Mouse (Mus musculus) brain, adult 2 months (tissue): Measurements from ENCODE around the gene Camkmt.

Source experiments
- DNase-seq: peaks from one replicate; pipeline ENCODE4 v3.0.0; 2011; ENCODE audit warnings: low read depth, low spot score

The Camkmt gene

DNA sequence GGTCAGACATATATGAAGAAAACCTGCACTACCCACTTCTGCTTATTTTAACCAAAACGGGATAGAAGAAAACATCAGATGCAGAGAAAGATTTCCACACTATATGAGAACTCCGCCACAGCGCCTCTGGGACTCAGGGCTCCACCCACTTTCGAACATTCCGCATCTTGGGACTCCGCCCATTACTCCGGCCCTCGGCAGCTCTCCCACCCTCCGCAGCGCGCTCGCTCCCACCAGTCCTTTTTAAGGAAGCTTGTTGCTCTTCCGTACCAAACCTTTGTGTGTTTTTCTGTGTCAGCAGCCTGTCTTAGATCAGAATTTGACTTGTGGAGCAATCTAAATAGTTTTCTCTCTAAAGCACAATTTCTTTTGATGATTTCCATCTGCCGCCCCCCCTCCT, 367.7 kb downstream of the Camkmt start:
- DNase-seq, result no peak

DNA sequence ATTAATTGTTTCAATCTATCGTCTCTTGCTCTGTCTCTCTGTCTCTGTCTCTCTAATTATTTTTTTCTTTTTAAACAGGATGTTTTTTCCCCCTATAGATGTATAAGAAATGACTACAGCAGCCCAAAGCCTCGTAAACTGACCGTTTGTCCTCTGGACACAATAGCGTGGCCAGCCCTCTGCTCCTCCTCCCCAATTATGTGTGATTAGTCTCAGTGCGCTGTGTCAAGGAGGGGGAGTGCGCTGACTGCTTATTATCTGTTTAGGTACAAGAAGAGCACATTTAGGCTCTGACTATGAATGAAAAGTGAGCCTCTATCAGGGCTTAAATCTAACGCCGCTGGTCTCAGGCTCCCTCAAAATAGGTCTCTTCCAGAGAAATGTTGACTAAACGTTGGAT, 368.2 kb downstream of the Camkmt start:
- DNase-seq, result no peak

DNA sequence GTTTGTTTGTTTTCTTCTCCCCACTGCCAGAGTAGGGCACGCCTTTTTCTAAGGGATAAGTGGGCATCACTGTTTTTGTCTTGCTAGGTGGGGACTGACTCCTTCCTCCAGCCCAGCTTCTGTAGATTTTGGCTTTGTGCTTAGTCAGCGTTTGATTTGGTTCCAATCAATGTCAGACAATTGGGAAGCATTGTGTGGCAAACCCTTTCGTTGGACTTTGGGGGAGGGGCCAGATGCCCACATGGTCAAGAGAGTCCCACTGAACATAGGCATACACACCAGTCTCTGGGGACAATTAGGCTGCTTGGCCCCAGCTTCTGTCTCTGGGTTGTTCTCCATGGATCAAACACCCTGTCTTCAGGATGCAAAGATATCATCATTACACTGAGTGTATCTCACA, 371.2 kb downstream of the Camkmt start:
- DNase-seq, result no peak

DNA sequence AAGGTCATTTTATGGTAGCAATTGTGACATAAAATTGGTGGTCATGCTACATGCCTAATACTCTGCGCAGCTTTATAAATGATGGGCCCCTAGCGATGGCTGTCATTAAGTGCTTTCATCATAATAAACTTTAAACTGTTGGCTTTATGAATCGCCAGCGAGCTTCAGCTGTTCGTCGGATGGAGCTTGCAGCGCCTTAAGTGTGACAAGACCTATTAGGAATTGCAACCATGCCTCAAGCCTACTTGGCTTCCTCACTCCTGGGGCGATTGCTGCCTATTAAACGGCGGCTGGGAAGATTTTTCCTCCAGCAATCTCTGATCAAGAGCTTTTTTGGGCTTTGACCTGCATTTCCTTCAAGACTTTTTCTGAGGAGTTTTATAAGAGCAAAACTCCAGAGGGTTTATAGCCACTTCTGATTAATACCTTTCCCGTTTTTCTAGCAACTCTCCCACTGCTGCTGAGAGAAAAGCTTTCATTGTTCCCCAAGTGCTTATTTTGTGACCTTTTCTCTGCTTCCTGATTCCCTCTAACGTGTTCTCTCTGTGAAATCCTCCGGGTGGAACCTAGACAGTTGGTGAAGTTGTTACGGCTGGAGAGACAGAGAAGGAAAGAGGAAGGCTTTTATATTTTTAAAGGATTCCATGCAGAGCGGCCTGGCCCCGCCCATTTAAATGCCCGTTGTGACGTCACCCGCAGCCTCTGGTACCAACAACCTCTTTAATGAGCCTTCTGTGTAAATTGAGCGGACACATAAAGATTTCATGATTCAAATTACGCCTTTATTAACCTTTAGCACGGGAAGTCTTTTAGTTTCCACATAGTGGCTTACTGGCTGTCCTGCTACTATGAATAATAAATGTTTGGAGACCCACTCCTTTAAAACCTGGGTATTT, 373.4 kb downstream of the Camkmt start:
- peak; percentile 20 for DNase-seq

DNA sequence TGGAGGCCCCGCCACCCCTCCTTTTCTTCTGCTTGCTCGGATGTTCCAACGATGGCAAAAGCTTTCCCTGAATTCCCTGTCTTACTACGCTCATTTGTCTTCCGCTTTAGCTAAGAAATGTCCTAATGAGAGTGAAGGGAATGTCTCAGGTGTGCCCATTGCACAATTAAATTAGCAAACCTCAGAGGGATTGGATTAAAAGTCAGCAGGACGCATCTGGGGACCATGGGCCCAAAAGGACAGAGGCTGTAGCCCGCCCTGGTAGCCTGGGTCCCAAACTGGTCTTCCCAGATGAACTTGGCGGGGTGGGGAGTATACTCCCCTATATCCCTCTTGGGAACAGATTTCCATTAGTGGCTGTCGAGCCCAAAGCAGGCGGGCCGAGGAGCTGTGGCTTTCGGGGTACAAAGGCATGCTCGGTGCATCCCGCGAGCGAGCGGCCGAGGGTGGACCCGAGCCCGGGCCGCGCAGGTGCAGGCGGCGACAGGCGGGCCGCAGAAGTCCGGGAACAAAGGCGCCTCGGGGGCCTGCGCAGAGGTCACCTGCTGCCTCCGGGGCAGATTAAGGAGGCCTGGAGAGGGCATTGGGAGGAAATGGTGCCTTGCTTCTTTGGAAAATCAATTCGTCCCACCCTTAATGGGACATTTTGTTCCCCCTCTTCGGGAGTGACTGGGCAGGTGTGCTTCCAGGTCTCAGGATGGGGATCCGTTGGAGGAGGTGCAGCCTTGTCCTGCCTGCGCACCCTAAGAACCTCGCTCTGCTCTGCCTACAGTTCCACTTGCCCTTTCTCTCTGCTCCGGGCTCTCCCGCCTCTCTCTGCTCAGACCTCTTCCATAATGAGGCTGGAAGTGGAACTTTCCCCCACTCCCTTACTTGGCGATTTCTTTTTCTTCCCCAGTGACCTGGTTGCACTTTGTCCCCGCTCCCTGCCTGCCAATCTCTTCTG, 374.4 kb downstream of the Camkmt start:
- DNase-seq, result no peak

DNA sequence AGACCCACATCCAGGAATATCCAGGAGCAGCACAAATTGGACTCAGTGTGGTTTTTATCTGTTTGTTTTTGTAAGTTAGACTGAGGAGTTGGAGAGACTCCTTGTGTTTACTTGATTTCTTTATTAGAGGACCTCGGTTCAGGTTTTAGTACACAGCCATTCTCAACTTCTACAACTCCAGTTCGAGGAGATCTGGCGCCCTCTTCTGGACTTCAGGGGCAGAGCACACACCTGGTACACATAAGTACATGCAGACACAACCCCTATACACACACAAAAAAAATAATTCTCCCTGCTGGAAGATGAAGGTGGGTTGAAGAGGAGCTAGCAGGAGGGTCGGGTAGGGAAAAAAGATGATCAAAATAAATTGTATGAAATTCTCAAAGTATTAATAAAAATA, 379.4 kb downstream of the Camkmt start:
- DNase-seq, result no peak

DNA sequence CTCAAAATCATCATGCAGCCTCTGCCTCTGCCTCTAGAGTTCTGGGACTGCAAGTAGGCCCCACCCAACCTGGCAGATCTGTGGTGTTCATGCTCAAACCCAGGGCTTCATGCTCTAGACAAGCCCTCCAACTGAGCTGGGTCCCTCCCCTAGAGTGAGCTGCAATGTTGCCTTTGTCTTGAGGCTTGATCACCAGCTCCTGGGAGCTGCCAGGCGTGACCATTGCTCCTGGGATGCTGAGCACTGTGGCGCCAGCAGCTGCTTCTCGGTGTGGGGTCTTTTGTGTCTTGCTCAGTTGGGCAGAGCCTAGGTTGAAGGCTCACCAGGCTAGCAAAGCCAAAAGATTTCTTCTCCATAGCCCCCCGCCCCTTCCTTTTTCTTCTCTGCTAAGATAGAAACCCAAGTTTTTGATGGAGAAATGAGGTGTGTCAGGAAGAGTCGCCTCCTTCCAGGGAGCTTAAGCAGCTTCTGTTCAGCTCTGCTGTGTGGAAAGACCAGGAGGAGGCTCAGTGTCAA, 382.4 kb downstream of the Camkmt start:
- DNase-seq, result no peak

DNA sequence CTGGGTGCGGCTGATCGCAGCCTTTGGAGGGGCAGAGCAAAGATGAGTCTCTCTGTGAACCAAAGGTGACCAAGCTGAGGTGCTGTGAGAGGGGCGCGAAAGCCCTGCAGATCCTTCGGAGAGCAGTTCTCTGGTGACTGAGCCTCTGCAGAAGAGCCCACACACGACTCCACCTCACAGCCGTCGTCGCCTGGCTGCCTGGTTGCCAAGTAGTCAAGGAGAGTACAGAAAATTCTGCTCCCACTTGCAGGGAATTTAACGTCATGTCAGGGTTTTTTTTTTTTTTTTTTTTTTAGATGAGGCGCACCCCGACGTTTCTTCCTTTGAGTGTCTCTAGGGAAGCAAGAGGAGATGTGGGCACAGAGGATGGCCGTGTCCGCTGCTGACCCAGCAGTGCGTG, 382.9 kb downstream of the Camkmt start:
- peak; percentile 74 for DNase-seq

DNA sequence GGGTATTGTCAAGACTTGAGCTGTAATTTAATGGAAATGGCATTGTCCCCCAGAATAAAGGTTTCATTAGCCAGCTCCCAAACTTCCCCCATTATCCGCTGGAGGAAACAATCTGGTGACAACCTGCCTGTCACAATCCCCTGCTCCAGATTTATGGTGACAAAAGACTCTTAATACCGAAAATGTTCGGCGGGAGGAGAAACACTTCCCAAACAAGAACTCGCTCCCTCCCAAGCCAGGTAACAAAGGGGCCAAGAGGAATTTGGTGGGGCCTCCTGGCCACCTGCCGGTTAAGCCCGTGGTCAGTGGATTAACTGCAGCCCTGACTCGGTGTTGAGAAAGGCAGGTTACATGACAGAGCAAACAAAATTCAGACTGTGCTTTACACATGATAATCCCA, 383.5 kb downstream of the Camkmt start:
- DNase-seq, result no peak

DNA sequence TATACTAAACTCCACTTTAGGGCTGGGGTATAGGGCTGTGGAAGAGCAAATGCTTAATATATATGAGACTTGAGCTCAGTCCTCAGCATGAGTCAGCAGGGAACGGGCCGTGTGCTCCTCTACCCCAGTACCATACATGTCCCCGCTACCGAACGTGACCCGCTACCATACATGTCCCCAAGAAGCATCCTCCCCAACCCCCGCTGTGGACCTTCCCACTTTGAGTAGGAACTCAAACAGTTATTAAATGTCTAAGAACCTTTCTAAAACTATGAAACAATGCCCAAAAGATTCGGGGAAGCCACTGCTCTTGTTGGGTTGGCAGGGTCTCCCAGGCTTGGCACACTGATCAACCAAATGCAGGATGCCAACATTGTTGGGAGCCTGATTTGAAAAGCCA, 390.9 kb downstream of the Camkmt start:
- no peak for DNase-seq

DNA sequence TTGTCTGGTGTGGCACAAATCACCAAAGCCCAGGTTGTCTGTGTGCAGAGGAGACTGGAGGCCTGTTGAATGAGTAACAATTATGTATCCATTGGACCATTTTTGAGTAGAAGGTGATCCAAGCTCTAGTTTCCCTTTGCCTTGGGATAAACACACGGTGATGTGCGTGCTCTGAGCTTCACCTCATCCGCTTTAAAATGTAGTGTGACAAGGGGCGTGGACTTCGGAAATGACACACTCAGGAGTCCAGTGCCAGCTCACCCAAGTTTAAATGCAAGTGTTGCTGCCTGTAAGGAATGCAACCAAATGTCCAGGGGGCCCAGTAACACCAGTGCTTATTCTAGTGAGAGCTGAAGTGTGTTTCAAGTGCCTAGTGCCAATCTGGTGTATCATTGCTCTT, 392.7 kb downstream of the Camkmt start:
- DNase-seq, result no peak

DNA sequence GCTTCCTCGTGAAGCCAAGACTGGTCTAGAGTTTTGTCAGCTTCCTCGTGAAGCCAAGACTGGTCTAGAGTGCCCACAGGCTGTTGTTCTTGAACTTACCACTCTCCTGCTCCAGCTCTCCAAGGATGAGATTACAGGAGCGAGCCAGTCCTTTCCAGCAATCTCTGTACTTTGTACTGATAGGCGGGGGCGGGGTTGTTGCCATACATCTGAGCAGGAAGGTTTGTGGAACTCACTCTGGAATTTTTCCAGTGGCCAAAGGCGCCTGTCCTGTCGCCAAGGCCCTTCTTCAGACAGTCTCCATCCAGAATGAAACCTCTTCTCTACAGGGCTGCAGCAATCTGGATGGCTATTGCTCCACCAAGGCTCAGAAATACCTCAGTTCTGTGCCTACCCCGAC, 393.7 kb downstream of the Camkmt start:
- no peak for DNase-seq

DNA sequence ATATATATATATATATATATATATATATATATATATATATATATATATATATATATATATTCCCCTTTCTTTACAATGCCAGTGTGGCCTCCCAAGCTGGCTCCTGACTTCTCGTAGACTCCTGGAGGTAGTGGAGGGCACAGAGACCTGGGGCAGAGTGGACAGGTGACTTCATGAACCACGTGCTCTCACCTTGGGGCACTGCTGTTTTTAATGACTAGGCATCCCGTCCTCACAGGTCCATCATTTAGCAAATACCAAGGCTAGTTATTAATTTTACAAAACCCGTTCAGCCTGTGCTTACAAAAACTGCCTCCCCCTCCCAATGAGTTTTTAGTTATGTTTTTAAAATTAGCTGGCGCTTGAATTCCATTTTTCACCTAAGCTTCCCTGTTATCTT, 394.2 kb downstream of the Camkmt start:
- DNase-seq, result no peak

DNA sequence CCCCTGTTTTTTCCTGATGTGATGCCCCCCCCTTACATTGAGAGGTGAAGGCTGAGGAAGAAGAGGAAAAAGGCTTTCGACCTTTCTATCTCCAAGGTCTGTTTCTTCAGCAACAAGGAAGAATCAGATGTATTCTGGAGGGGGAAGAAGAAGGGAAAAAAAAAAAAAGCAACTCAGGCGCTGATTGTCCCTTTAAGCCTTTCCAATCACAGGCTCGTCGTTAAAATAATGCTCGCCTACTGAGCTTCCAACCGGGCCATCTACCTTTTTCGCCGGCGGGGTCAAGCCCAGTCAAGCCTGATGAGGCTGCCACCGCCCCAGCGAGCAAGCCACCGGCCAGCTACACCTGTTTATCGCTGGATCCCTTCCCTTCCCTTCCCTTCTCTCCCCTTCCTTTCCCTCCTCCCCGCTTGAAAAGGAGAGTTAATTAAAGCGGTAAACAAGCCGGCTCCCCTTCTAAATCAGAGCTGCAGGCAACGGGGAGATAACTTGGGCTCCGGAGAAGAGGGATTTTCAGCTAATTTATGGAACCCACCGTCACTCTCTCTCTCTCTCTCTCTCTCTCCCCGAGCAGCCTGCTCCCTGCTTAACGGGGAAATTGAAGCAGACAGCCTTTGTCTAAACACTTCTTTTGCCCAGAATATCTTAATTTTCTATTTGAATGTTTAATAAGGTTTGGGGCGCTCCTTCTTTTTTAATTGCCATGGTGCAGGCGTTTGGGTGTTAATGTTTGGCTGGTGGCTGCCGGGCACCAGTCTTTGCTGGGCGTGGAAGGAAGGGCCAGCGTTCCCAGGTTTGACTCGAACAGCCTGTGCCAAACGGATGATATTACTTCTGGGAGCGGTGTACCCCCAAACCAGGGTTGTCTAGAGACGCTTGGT, 395.0 kb downstream of the Camkmt start:
- DNase-seq, result no peak

DNA sequence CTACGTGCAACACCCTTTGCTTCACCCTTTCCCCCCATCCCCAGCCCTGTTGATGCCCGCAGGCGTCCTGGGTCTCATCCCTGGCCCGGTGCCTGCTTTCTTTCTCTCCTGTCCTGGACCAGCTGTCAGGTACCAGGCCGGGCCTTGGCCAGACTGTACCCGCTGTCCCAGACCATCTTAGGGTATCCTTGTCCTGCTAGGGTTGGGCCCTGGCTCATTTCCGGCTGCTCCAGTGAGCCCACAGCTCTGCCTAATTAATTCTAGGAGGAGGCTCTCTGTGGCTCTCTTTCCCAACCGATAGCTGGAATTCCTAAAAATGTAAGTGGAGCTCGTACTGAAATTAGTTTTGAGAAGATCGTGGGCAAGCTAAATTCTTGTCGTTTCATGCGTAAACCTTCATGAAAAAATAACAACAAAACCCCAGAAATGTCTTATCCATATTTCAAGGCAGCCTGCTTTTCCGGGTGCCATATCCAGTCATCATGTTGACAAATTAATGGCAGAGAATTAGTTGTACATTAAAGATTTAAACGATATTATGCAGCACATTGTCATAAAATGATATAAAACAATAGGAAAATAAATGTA, 395.7 kb downstream of the Camkmt start:
- no peak for DNase-seq

DNA sequence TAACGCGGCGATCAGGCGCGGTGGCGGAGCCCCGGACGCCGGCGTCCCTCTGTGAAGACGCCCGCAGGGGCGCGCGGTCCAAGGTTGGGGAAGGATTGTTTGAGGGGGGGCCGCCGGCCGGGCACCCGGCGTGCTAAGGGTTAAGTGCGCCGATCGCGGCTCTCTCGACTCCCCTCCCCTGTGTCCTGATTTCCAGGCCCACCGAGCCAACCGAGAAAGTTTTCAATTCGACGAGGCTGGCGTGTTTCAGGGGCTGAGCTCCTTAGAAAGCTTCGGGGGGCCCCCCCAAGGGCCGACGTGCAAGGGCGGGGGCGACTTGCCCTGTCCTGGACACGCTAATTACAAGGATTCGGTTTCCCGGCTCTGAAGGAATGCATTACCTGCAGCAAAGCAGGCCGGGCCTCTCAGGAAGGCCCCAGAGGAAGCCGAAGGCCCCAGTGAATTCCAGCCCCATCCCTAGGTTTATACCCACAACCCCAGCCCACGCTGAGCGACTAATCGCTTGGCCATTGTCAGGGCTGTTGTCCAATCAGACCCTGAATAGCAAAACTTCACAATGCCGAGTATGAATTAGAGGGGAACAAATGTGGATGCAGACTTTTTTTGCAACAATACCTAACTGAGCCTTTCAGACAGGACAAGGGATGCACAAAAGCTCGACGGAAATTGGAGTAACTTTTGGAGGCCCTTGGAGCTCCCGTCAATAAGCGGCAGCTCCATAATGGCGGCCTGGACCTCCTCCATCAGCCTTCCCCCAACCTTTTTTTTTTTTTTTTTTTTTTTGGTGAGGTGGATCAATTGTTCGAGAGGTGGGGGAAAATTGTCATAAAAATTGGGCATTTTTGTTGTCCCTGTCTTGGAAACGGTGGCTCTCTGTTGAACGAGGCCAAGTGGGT, 396.5 kb downstream of the Camkmt start:
- DNase-seq, result no peak

DNA sequence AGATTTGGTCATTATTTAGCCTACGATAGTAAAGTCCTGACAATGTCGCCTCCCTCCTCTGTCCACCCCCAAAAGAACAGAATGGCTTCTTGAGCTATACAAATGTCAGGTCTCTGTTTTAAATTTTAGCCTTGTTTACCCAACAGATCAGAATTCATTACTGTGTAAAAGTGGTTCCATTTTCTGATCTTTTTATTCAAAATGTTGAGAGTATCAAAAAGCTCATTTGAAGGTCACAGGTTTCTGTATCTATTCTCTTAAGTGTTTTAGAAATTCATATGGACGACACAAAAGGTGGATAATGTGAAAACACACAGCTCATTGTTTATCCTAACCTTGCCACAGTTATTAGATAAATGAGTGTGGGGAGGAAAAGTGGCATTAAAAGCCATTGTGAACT, 397.2 kb downstream of the Camkmt start:
- no peak for DNase-seq

DNA sequence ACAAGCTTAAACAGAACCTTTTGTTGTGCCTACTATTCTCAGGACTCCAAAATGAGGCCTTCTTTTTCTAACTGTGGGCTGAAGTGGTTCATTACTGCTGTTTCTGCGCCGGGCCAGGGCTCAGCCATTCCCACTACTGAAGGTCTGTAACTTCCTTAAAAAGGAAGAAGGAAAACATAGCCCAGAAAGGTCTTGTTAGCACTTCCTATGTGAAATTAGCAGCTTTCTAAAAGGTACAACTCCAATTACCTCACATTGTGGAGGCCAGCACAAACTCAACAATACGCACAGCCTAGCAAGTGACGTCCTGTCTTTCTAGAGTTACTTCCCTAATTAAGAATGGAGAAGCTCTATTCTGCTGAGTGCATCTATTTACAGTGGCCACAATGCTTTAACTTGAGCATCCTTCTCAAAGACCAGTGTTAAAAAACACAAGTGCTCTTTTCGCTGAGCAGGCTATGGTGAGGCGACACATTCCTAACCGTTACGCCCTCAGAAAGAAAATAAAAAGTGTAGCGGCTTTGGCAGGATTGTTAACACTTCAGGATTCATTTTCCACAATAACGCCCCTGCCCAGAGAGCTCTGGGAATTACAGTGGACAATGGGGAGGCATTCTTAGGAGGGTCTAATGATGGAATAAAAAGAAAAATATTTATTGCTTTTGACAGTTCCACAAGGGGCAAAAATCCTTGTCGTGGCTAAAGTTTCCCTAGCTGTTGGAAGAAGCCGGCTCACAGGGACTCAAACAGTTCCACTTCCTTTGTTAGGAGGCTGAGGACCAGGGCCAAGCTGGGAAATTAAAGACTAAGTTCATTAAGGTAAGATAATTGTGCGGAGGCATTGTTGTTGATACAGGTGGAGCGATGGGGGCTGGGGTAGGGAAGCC, 398.5 kb downstream of the Camkmt start:
- DNase-seq, result no peak

DNA sequence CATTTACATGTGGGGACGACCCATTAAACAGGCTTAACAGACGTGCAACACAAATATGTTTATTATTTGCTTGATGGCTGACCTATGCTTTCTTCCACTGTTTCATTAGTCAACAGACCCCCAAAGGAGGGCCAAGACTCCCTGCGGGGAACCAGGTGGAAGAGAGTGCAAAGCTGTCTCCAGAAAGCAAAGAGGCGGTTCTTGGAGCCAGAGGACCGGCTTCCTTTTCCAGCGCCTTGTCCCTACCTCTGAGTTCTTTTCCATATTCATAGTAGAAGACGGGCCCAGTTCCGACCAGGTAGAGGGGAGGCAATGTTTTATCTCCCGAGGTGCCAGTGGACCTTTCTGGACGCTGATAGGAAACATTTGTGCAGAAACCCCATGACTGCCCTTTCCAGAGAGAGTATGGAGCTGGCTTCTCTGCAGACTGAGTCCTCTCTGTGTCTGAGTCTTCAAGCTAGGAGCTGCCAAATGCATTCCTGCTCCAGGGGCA, 399.2 kb downstream of the Camkmt start:
- no peak for DNase-seq
